Mouse (Mus musculus): Measurements from ENCODE around the gene Cd33. TPM values are rescaled to one million over a fixed set of nuclear protein-coding genes. Genes with fewer than 3 reads are reported as not detected.

Cd33 gene
- total RNA-seq, 1 experiment from 2014 or later, result 256 TPM

DNA sequence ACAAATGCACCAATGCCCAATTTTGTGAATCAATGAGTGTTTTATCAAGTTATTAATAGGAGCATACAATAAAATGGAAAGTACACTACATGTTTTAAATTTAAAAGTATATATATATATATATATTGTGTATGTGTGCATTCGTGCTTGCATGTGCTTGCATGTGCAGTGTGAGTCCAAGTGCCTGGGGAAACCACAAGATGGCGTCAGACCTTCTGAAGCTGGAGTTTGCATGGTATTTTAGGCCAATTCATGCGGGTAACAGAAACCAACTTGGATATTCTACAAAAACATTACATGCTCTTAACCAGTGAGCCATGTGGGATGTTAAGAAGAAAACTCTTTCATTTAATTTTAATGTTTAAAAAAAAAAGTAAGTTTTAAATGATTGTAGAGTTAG is 18.9 kb downstream of the Cd33 start:
- peak; percentile 24; the same call in 1 of the 2 replicates for ATAC-seq (ENCODE audit: extremely low read depth, insufficient number of reproducible peaks, low FRiP score, poor library complexity, severe bottlenecking)

DNA sequence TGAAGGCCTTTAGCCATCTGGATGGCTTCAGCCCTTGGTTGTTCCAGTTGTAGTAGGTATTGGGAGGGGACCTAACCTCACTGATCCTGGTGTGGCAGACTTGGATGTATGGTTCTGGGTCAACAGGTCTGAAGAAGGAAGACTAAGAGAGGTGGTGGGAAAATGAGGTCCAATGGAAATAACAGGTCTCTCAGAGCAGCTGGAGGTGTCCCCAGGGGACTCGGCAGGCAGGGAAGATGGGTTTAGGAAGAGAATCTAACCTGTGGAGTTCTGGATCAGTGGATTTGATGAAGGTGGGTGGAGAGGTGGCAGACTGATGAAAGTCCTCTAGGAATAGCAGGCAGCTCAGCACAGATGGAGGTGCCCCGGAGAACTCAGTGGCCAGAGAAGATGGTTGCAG is 21.5 kb downstream of the Cd33 start:
- ATAC-seq (ENCODE audit: extremely low read depth, insufficient number of reproducible peaks, low FRiP score, poor library complexity, severe bottlenecking), result no peak

GRCm38 (mm10) chr7:43518341-43518740 is 25.9 kb downstream of the Cd33 start:
- ATAC-seq (ENCODE audit: extremely low read depth, insufficient number of reproducible peaks, low FRiP score, poor library complexity, severe bottlenecking), result no peak

DNA sequence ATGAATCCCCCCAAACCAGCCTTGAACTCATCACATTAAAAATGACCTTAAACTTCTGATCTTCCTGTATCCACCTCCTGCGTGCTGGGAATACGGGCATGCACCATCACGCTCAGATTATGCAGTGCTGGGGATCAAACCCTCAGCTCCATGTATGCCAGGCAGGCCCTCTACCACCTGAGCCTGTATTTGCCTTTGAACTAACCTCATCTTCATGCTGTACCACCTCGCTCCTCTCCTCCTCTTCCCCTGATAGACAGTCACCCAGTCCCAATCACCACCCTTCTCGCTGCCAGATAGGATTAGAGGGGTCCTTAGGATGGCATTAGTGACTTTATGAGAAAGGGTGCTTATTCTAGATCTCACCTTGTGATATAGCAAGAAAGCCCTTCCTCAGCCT is 29.2 kb downstream of the Cd33 start:
- no peak for ATAC-seq (ENCODE audit: extremely low read depth, insufficient number of reproducible peaks, low FRiP score, poor library complexity, severe bottlenecking)

DNA sequence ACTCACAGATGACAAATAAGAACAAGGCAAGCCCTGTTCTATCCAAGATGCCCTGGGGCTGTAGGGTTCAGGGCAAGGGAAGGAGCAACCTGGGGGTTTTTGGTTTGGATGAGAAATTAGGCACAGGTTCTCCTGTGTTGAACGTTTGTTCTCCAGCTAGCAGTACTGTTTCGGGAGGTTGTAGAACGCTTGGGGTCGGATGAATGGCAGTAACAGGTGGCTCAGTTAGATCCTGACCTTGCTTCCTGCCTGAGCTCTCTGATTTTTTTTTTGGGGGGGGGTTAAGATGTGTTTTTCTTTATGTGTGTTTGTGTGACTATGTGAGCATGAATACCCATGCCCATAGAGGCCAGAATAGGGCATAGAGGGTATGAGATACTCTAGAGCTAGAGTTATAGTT is 31.7 kb downstream of the Cd33 start:
- ATAC-seq (ENCODE audit: extremely low read depth, insufficient number of reproducible peaks, low FRiP score, poor library complexity, severe bottlenecking), result no peak

- no peak for ATAC-seq (ENCODE audit: extremely low read depth, insufficient number of reproducible peaks, low FRiP score, poor library complexity, severe bottlenecking)
Measured at GRCm38 (mm10) chr7:43511707-43512478, 32.3 kb downstream of the Cd33 start.

- 0 out of 2 replicates have a peak, but pooled peaks have one; percentile 35 for ATAC-seq (ENCODE audit: extremely low read depth, insufficient number of reproducible peaks, low FRiP score, poor library complexity, severe bottlenecking)
Measured at GRCm38 (mm10) chr7:43495343-43496021, 48.7 kb downstream of the Cd33 start.

- no peak for ATAC-seq (ENCODE audit: extremely low read depth, insufficient number of reproducible peaks, low FRiP score, poor library complexity, severe bottlenecking)
Measured at GRCm38 (mm10) chr7:43490861-43491260, 53.4 kb downstream of the Cd33 start.

GRCm38 (mm10) chr7:43490182-43490584 is 54.0 kb downstream of the Cd33 start:
- no peak for ATAC-seq (ENCODE audit: extremely low read depth, insufficient number of reproducible peaks, low FRiP score, poor library complexity, severe bottlenecking)

DNA sequence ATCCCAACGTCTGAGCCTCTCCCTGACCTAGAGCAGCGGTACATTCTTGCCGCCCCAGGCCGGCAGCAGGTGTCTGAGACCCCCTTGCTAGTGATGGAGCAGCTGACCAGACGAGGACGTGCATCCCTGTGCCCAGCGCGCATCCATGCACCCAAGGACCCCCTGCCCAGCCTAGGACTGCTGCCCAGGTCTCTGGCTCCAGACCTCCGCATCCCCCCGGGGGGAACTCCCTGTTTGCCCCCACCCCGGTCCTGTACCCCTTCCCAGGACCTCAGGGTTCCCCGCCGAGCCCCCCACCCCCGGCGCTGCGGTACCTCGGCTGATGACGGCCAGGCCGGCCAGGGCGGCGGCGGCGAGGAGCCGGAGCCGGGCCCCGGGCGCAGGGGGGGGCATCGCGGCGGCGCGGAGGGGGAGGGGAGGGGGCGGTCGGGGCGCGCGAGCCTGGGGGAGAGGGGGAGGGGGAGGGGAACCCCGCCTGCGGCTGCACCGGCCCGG is 54.5 kb downstream of the Cd33 start, which contains the start of gene Iglon5:
TSS of gene Iglon5 (minus strand) at position 445 of the 495 bp plus-strand sequence.
- ATAC-seq (ENCODE audit: extremely low read depth, insufficient number of reproducible peaks, low FRiP score, poor library complexity, severe bottlenecking), result no peak

DNA sequence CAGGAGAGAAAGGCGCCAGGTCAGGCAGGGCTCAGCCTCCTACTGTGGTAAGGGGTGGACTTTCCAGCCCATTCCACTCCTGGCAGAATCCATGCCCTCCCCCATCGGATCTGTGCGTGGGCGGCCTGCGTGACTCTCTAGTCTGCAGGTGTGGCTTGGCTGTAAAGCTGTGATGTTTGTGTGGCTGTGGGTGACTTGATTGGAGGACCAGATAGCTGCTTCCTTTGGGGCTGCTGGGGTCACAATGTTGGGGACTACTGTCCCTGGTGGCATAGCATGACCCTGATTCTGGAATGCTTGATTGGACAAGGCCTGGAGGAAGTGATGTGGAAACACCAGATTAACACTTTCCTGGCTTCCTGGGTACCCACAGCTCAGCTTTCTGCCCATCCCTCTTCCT is 55.6 kb downstream of the Cd33 start:
- ATAC-seq (ENCODE audit: extremely low read depth, insufficient number of reproducible peaks, low FRiP score, poor library complexity, severe bottlenecking), result peak; percentile 4; the same call in 1 of the 2 replicates

DNA sequence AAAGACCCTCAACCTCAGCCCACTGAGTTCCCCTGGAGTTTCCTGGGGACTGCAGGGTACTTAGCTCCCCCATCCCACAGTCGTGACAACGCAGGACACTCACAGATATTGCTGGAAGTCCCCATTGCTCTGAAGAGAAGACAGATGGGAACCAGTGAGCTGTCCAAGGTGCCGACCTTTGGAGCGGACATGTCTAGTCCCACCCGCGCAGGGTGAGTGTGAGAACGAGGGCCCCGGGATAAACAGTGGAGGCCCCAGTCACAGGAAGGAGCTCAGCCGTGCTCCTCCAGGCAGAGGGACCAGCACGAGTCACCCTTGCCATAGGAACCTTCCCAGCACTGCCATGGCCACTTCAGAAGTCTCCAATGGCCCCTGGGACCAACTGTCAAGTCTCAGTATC is 61.0 kb downstream of the Cd33 start:
- no peak for ATAC-seq (ENCODE audit: extremely low read depth, insufficient number of reproducible peaks, low FRiP score, poor library complexity, severe bottlenecking)

GRCm38 (mm10) chr7:43482090-43482716 is 62.0 kb downstream of the Cd33 start:
- ATAC-seq (ENCODE audit: extremely low read depth, insufficient number of reproducible peaks, low FRiP score, poor library complexity, severe bottlenecking), result no peak

DNA sequence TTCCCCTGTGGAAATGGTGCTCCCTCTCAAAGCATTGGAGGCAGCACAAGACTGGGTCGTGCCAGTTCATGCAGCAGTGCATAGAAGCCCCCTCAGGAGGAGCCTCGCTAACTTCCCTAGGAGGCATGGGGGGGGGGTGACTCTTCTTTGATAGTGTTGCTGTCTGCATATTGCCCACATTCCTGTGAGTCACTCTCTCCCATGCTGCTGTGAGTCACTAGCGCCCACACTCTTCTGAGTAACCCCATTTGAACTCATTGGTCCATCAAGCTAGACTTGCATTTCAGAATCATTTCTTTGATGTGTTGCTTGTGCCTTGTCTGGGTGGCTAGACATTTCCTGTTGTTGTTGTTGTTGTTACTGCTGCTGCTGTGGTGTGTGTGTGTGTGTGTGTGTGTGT is 63.0 kb downstream of the Cd33 start:
- no peak for ATAC-seq (ENCODE audit: extremely low read depth, insufficient number of reproducible peaks, low FRiP score, poor library complexity, severe bottlenecking)

DNA sequence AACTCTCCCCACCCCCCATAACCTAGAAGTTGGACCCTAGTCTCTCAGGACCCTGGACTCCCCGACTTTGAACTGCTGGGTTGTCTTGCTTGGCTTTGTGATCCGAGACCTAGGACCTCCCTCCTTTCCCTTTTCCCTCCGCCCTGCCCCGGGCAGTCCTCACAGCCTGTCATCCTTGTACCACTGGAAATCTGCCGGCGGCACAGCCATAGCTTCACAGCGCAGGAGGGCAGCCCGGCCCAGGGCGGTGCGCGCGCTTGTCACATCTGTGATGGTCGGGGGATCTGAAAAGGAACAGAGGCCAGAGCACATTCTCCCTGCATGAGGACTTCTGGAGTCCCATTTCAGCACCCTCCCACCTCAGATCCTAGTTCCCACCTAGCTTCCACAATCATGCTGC is 67.9 kb downstream of the Cd33 start:
- ATAC-seq (ENCODE audit: extremely low read depth, insufficient number of reproducible peaks, low FRiP score, poor library complexity, severe bottlenecking), result no peak

DNA sequence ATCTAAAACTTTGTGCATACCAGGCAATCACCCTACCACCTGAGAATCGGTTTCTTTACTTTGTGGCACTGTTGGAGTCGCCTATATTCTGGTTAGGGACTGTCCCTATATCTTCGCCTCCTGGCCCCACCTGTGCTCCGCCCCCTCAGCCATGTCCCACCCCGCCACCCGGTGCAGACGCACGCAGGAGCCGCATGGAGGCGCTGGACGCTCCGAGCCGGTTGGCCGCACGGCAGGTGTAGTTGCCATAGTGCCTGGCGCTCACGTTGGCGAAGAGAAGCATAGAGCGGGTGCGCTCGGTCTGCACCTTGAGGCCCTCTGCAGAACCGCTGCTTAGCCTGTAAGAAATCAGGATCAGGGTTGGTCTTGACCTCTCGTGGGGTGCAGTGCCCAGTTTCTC is 68.5 kb downstream of the Cd33 start:
- no peak for ATAC-seq (ENCODE audit: extremely low read depth, insufficient number of reproducible peaks, low FRiP score, poor library complexity, severe bottlenecking)

All from neutrophil, adult 5-6 weeks (primary cell).